Mouse (Mus musculus) liver, embryonic 14.5 days (tissue): Measurements from ENCODE around the gene Ascl1. TPM values are rescaled to one million over a fixed set of nuclear protein-coding genes. Genes with fewer than 3 reads are reported as not detected.

Experiments used
- ATAC-seq: fragments of 200-750 bp; cut with Nextera tagmentation; 2 replicates; pipeline ENCODE4 v1.8.0; 2017; ENCODE audit warnings: moderate number of reproducible peaks, mild to moderate bottlenecking, moderate library complexity; ENCODE audit not compliant: insufficient read depth
- DNase-seq, 3 experiments: peaks; one replicate each; pipeline ENCODE4 v3.0.0-alpha.2; 2012 to 2013; ENCODE audit warnings: low read depth in 3 of 3, low spot score in 3 of 3
- H3K27ac ChIP-seq: fragments of 300-500 bp; sonication (generic); 2 replicates; pipeline ENCODE4 v1.5.1; 2014; ENCODE audit warnings: moderate library complexity, mild to moderate bottlenecking, control low read depth, inconsistent platforms
- H3K27me3 ChIP-seq: fragments of 300-500 bp; sonication (generic); 2 replicates; pipeline ENCODE4 v1.6.1; 2014; ENCODE audit warnings: mild to moderate bottlenecking, low read length, moderate library complexity; ENCODE audit not compliant: control insufficient read depth, insufficient read depth
- H3K36me3 ChIP-seq: fragments of 300-500 bp; sonication (generic); replicated peaks from 2 replicates; pipeline ENCODE4 v1.6.1; 2014; ENCODE audit warnings: low read depth; ENCODE audit not compliant: control insufficient read depth, insufficient read depth
- H3K4me1 ChIP-seq, 2 experiments: fragments of 200-500 bp in 1 of 2; fragments of 300-500 bp in 1 of 2; sonication (generic) in 1 of 2; replicated peaks; 2 replicates each; pipeline ENCODE4 v1.6.1; 2012 to 2014; ENCODE audit warnings: antibody characterized with exemption in 1 of 2, inconsistent platforms in 1 of 2, low read length in 1 of 2; ENCODE audit not compliant: control insufficient read depth in 2 of 2, insufficient read depth in 2 of 2
- H3K4me2 ChIP-seq: fragments of 300-500 bp; sonication (generic); 2 replicates; pipeline ENCODE4 v1.6.1; 2014; ENCODE audit warnings: low read depth, mild to moderate bottlenecking, control low read depth, moderate library complexity
- H3K4me3 ChIP-seq, 2 experiments: fragments of 200-500 bp in 1 of 2; fragments of 300-500 bp in 1 of 2; sonication (generic) in 1 of 2; 2 replicates each; pipeline ENCODE4 v1.5.1; 2012 to 2014; ENCODE audit warnings: low read depth in 2 of 2, low read length in 2 of 2, mild to moderate bottlenecking in 2 of 2, control low read depth in 1 of 2, inconsistent platforms in 1 of 2, moderate library complexity in 1 of 2; ENCODE audit not compliant: insufficient read depth in 1 of 2
- H3K9ac ChIP-seq: fragments of 300-500 bp; sonication (generic); replicated peaks from 2 replicates; pipeline ENCODE4 v1.6.1; 2014; ENCODE audit warnings: mild to moderate bottlenecking, control low read depth, moderate library complexity
- H3K9me3 ChIP-seq: fragments of 300-500 bp; sonication (generic); 2 replicates; pipeline ENCODE4 v1.6.1; 2016; ENCODE audit warnings: low read length, mixed read lengths; ENCODE audit not compliant: control insufficient read depth
- CTCF ChIP-seq: IDR thresholded peaks from 2 replicates; pipeline ENCODE4 v1.5.1; 2016; ENCODE audit warnings: antibody characterized with exemption, low read depth, control low read depth
- EP300 ChIP-seq: IDR thresholded peaks from 2 replicates; pipeline ENCODE4 v1.6.1; 2016; ENCODE audit warnings: antibody characterized with exemption, low read depth
- WGBS: fragments of 180-500 bp; shearing (Covaris S2); extraction: QIAGEN DNeasy Blood & Tissue Kit; methylation state at CpG from one replicate; pipeline ENCODE4 v1.1.7; 2014; ENCODE audit not compliant: insufficient replicate concordance; 5-methylcytosine and 5-hydroxymethylcytosine counted together
- polyA plus RNA-seq, 2 experiments: library from polyadenylated mRNA; depleted of rRNA in 1 of 2; stranded (reverse) in 1 of 2; unstranded in 1 of 2; fragments of >200 nt; fragmentation: Nextera tagmentation in 1 of 2; extraction: Ambion mirVana in 1 of 2; gene quantifications; 2 replicates each; pipeline versions ENCODE4 v1.2.1 to v1.2.3; 2012 to 2014

The Ascl1 gene
- polyA plus RNA-seq, 2 experiments: 0.03 TPM; not detected in 1

DNA sequence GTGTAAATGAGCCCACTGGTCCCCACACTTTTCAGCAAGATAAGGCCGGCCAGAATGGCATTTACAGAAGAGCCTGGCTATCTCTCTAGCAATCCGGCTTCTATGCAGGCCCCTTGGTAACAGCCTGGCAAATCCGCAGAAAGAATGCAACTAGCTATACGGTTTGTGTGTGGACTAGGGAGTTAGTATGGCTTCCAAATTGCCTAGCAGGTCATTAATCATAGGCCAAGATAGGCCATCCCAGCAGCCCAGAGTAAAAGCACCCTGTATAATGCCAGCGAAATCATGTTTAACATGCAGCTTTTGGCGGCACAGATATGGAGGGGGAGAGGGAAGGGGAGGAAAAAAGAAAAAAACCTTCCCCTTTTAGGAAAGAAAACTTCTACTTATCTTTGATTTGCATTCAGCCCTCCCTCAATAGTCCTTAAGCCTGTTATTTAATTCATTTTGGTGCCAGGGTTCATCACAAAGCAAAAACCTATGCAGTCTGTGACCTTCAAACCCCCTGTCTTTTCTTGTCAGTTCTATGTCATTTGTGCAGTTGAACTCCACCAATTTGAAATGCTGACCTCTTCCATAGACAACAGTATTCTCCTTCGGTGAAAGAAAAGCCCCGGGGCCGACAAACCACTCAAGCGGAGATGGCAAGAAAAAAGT lies 19.9 kb downstream of the Ascl1 start:
- 65% methylated on average over 10 of the region's 10 CpGs for WGBS
- Histone ChIP-seq H3K4me1 (no peaks in the 10 kb centered on the region), H3K9me3 (no peaks in the 10 kb centered on the region), H3K4me2 (no peak overlapping the region), H3K36me3 (no peaks in the 10 kb centered on the region), H3K4me3 (no peak overlapping the region), H3K9ac (no peak overlapping the region), H3K27me3 (no peaks in the 10 kb centered on the region), H3K27ac (no peak overlapping the region)
- ATAC-seq (no peak), DNase-seq (no peak)
- TF ChIP-seq EP300: no peak
- no peak for TF ChIP-seq CTCF

DNA sequence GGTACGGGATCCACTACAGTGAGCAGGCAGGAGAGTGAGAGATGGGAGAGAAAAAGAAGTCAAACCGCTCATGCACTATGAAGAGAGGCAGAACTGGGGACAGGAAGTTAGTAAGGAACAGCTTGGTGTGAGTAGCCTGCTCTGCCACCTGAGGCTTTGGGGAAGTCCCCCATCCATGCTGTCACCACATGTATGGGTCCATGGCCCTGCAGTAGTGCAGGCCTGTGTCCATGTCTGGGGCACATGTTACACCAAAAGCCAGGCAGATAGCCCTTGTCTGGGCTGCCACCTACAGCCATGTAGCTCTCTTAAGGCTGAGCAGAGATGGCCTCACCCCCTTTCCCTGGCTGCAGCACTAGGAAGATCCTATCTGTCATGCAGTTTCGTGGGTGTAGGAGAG lies 42.7 kb downstream of the Ascl1 start:
- WGBS: 67% methylated on average over 3 of the region's 3 CpGs
- H3K27me3 ChIP-seq: no peaks in the 10 kb centered on the region
- no peaks in the 10 kb centered on the region for H3K9me3 ChIP-seq
- DNase-seq (no peak), ATAC-seq (no peak)
- no peak overlapping the region for H3K9ac ChIP-seq
- H3K4me3 ChIP-seq: no peak overlapping the region
- no peak overlapping the region for H3K27ac ChIP-seq
- no peaks in the 10 kb centered on the region for H3K36me3 ChIP-seq
- TF ChIP-seq EP300: no peak
- no peak for TF ChIP-seq CTCF
- no peaks in the 10 kb centered on the region for H3K4me1 ChIP-seq
- no peak overlapping the region for H3K4me2 ChIP-seq

DNA sequence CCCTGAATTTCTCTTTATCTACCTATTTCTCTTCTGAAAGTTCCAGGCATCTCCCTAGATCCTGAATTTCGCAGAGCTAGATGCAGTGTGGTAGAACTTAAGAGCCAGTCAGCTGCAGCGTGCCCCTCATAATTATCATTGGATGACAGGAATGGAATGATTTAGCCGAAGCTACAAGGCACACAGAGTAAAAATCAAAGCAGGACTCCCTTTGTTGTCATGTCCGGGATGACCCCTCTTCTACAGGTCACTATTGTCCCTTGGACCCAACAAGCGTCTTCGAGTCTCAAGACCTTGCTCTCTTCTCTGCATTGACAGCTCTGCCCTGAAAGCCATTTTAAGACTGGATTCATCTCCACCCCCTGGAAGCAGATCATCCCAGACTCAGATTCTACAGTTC lies 44.1 kb downstream of the Ascl1 start:
- H3K27me3 ChIP-seq: no peaks in the 10 kb centered on the region
- ATAC-seq (no peak), DNase-seq (no peak)
- H3K9me3 ChIP-seq: no peaks in the 10 kb centered on the region
- no peak overlapping the region for H3K9ac ChIP-seq
- no peak overlapping the region for H3K4me2 ChIP-seq
- H3K4me1 ChIP-seq: no peaks in the 10 kb centered on the region
- no peak overlapping the region for H3K4me3 ChIP-seq
- WGBS: 63% methylated on average over 6 of the region's 6 CpGs
- TF ChIP-seq CTCF (no peak), EP300 (no peak)
- H3K27ac ChIP-seq: no peak overlapping the region
- H3K36me3 ChIP-seq: no peaks in the 10 kb centered on the region

DNA sequence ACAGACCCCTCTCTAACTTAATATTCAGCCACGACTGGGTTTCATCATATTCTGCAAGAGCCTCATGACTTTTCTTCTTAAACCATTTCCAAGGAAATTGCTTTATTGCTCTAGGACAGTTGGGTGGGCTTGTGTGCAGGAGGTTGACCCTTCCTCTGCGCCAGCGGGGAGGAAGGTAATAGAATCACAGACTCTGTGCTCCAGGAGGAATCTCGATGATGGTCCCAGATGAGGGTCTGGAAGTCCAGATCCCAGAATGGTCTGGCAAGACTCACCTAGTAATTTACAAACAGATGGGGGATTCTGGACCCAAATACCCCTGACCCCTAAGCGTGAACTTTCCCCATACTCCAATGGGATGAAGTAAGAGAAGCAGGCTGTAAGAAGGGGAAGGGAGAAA lies 45.2 kb downstream of the Ascl1 start:
- Histone ChIP-seq H3K4me2 (no peak overlapping the region), H3K36me3 (no peaks in the 10 kb centered on the region), H3K9ac (no peak overlapping the region), H3K27me3 (no peaks in the 10 kb centered on the region), H3K27ac (no peak overlapping the region), H3K4me1 (no peaks in the 10 kb centered on the region), H3K9me3 (no peaks in the 10 kb centered on the region), H3K4me3 (no peak overlapping the region)
- 40% methylated on average over 5 of the region's 5 CpGs for WGBS
- no peak for TF ChIP-seq EP300
- no peak for TF ChIP-seq CTCF
- ATAC-seq: no peak
- DNase-seq: no peak

DNA sequence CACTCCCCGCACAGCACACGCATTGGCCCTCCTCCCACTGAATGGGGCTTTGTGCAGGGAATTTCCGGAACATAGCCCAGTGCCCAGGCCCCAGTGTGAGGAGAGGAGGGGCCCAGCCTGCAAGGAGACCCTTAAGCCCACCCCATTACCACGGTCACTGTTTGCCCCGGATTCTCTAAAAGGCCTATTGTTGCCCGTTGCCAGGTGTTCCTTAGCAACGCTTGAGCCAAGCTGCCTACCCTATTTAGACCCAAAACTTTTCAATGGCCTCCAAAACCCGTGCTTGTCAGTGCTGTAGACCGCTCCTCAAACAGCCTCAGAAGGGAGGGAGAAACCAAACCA lies 45.7 kb downstream of the Ascl1 start:
- no peak overlapping the region for H3K27ac ChIP-seq
- DNase-seq: no peak
- TF ChIP-seq CTCF (no peak), EP300 (no peak)
- H3K9ac ChIP-seq: no peak overlapping the region
- no peaks in the 10 kb centered on the region for H3K9me3 ChIP-seq
- WGBS: under 1% methylated on average over 9 of the region's 9 CpGs
- H3K4me2 ChIP-seq: no peak overlapping the region
- H3K4me3 ChIP-seq: no peak overlapping the region
- no peaks in the 10 kb centered on the region for H3K4me1 ChIP-seq
- no peaks in the 10 kb centered on the region for H3K36me3 ChIP-seq
- no peak for ATAC-seq
- H3K27me3 ChIP-seq: no peaks in the 10 kb centered on the region
